Mouse (Mus musculus): Measurements from ENCODE around the gene Rcn3. TPM values are rescaled to one million over a fixed set of nuclear protein-coding genes. Genes with fewer than 3 reads are reported as not detected.

The Rcn3 gene
- total and polyA plus RNA-seq, 3 experiments = 16.0 to 43.0 TPM; not detected in 1

- Histone ChIP-seq H3K4me3 (ENCODE audit: control insufficient read depth in 1 of 2, insufficient read depth in 1 of 2, low read depth in 2 of 2, low read length in 2 of 2) (no peak overlapping the region), H3K36me3 (ENCODE audit: control insufficient read depth in 1 of 2, insufficient read depth in 2 of 2, low read length in 2 of 2) (peaks cover 3 to 5% of the 10 kb centered on the region in 2 experiments), H3K79me2 (ENCODE audit: control insufficient read depth, insufficient read depth, low read length, poor library complexity) (peaks cover 20% of the 10 kb centered on the region), H3K27me3 (ENCODE audit: control insufficient read depth in 1 of 2, insufficient read depth in 2 of 2, low read length in 2 of 2) (no peaks in the 10 kb centered on the region), H3K27ac (ENCODE audit: control insufficient read depth, low read depth, low read length) (no peak overlapping the region), H3K9me3 (replicated peaks; ENCODE audit: insufficient read depth, low read length) (no peaks in the 10 kb centered on the region), H3K4me1 (ENCODE audit: control insufficient read depth in 1 of 2, insufficient read depth in 2 of 2, low read length in 2 of 2) (peaks cover 3 to 10% of the 10 kb centered on the region in 2 experiments; a peak in 3 of 4 replicates), H3K9ac (ENCODE audit: control insufficient read depth, low read depth, low read length, poor library complexity, severe bottlenecking) (no peak overlapping the region)
- DNase-seq (ENCODE audit: low read depth, low spot score) = no peak
- TF ChIP-seq MYB (IDR thresholded peaks at IDR 0.05; ENCODE audit: low read depth, low read length) = no peak
- no peak for TF ChIP-seq POLR2A (IDR thresholded peaks at IDR 0.05; ENCODE audit: control insufficient read depth in 1 of 2, insufficient read depth in 1 of 2, low read depth in 1 of 2, low read length in 2 of 2, poor library complexity in 1 of 2)
- no peak for TF ChIP-seq MAFK (IDR thresholded peaks at IDR 0.05; ENCODE audit: borderline replicate concordance, low read depth, low read length)
- TF ChIP-seq KAT2A (conservative IDR thresholded peaks at IDR 0.05; ENCODE audit: low read depth, low read length) = no peak
- no peak for TF ChIP-seq E2F4 (IDR thresholded peaks at IDR 0.05; ENCODE audit: borderline replicate concordance, low read depth, low read length)
- no peak for TF ChIP-seq USF1 (IDR thresholded peaks at IDR 0.05; ENCODE audit: low read depth, low read length)
- peak in 1 of 3 experiments; percentile 34; a peak in 3 of 6 replicates for TF ChIP-seq CTCF (IDR thresholded peaks at IDR 0.05 in 2 of 3, conservative IDR thresholded peaks at IDR 0.05 in 1 of 3; ENCODE audit: control insufficient read depth in 1 of 3, insufficient read depth in 1 of 3, low read depth in 2 of 3, low read length in 3 of 3, poor library complexity in 1 of 3, severe bottlenecking in 1 of 3)
- no peak for TF ChIP-seq BHLHE40 (IDR thresholded peaks at IDR 0.05; ENCODE audit: borderline replicate concordance, low read depth, low read length)
- no peak for TF ChIP-seq HCFC1 (IDR thresholded peaks at IDR 0.05; ENCODE audit: low read depth, low read length)
Measured at GRCm38 (mm10) chr7:45048001-45048890, 43.8 kb downstream of the Rcn3 start.

- H3K79me2 ChIP-seq (ENCODE audit: control insufficient read depth, insufficient read depth, low read length, poor library complexity) = peaks cover 16% of the 10 kb centered on the region
- TF ChIP-seq GATA1 (IDR thresholded peaks at IDR 0.05; ENCODE audit: low read depth, low read length) = no peak
- no peak for TF ChIP-seq NRF1 (IDR thresholded peaks at IDR 0.05; ENCODE audit: insufficient read depth, low read depth, low read length, poor library complexity, severe bottlenecking)
- no peak for TF ChIP-seq ELF1 (IDR thresholded peaks at IDR 0.05; ENCODE audit: low read depth, low read length)
- no peak for TF ChIP-seq GABPA (IDR thresholded peaks at IDR 0.05; ENCODE audit: low read depth, low read length)
- TF ChIP-seq POLR2AphosphoS2 (IDR thresholded peaks at IDR 0.05; ENCODE audit: low read length) = no peak
- no peak for TF ChIP-seq ZNF384 (IDR thresholded peaks at IDR 0.05; ENCODE audit: low read depth, low read length)
- no peak for TF ChIP-seq UBTF (IDR thresholded peaks at IDR 0.05; ENCODE audit: borderline replicate concordance, insufficient read depth, low read depth, low read length)
- TF ChIP-seq USF2 (IDR thresholded peaks at IDR 0.05; ENCODE audit: borderline replicate concordance in 1 of 2, insufficient read depth in 1 of 2, low read depth in 1 of 2, low read length in 2 of 2) = no peak
- no peak for TF ChIP-seq RCOR1 (IDR thresholded peaks at IDR 0.05; ENCODE audit: low read depth, low read length)
- no peak for TF ChIP-seq BHLHE40 (IDR thresholded peaks at IDR 0.05; ENCODE audit: borderline replicate concordance, low read depth, low read length)
- no peak for TF ChIP-seq MAX (IDR thresholded peaks at IDR 0.05; ENCODE audit: low read length)
- TF ChIP-seq USF1 (IDR thresholded peaks at IDR 0.05; ENCODE audit: low read depth, low read length) = no peak
- TF ChIP-seq MXI1 (IDR thresholded peaks at IDR 0.05; ENCODE audit: low read depth, low read length) = no peak
- TF ChIP-seq POLR2A (IDR thresholded peaks at IDR 0.05; ENCODE audit: control insufficient read depth in 1 of 2, insufficient read depth in 1 of 2, low read depth in 1 of 2, low read length in 2 of 2, poor library complexity in 1 of 2) = no peak
- TF ChIP-seq MAFK (IDR thresholded peaks at IDR 0.05; ENCODE audit: borderline replicate concordance, low read depth, low read length) = no peak
- TF ChIP-seq RAD21 (IDR thresholded peaks at IDR 0.05; ENCODE audit: low read depth, low read length) = no peak
- H3K27me3 ChIP-seq (ENCODE audit: control insufficient read depth in 1 of 2, insufficient read depth in 2 of 2, low read length in 2 of 2) = no peaks in the 10 kb centered on the region
- H3K36me3 ChIP-seq (ENCODE audit: control insufficient read depth in 1 of 2, insufficient read depth in 2 of 2, low read length in 2 of 2) = peaks cover 3 to 5% of the 10 kb centered on the region in 2 experiments
- H3K4me1 ChIP-seq (ENCODE audit: control insufficient read depth in 1 of 2, insufficient read depth in 2 of 2, low read length in 2 of 2) = peaks cover 3 to 10% of the 10 kb centered on the region in 2 experiments; a peak in 3 of 4 replicates
- H3K27ac ChIP-seq (ENCODE audit: control insufficient read depth, low read depth, low read length) = no peak overlapping the region
- no peaks in the 10 kb centered on the region for H3K9me3 ChIP-seq (replicated peaks; ENCODE audit: insufficient read depth, low read length)
- no peak for DNase-seq (ENCODE audit: low read depth, low spot score)
- no peak overlapping the region for H3K4me3 ChIP-seq (ENCODE audit: control insufficient read depth in 1 of 2, insufficient read depth in 1 of 2, low read depth in 2 of 2, low read length in 2 of 2)
- H3K9ac ChIP-seq (ENCODE audit: control insufficient read depth, low read depth, low read length, poor library complexity, severe bottlenecking) = no peak overlapping the region
Measured at GRCm38 (mm10) chr7:45047491-45047890, 44.5 kb downstream of the Rcn3 start.

Data from MEL (cell line).